Mouse (Mus musculus) heart, postnatal 0 days (tissue): ENCODE measurements around the gene Epor. TPM values are rescaled to one million over a fixed set of nuclear protein-coding genes. Genes with fewer than 3 reads are reported as not detected.

Experiments used
- ATAC-seq: fragments of 200-750 bp; cut with Nextera tagmentation; 2 replicates; pipeline ENCODE4 v1.8.0; 2017; ENCODE audit warnings: low read depth, moderate number of reproducible peaks, moderate library complexity; ENCODE audit not compliant: insufficient read depth
- DNase-seq: peaks from one replicate; pipeline ENCODE4 v3.0.0-alpha.2; 2016; ENCODE audit warnings: low spot score
- H3K27ac ChIP-seq: fragments of 300-500 bp; sonication (generic); 2 replicates; pipeline ENCODE4 v1.5.1; 2014; ENCODE audit warnings: low read depth, mild to moderate bottlenecking
- H3K27me3 ChIP-seq: fragments of 300-500 bp; sonication (generic); 2 replicates; pipeline ENCODE4 v1.6.1; 2014; ENCODE audit warnings: low read length, mixed read lengths; ENCODE audit not compliant: control insufficient read depth, insufficient read depth
- H3K36me3 ChIP-seq: fragments of 300-500 bp; sonication (generic); replicated peaks from 2 replicates; pipeline ENCODE4 v1.6.1; 2014; ENCODE audit warnings: low read length, mixed read lengths; ENCODE audit not compliant: control insufficient read depth, insufficient read depth
- H3K4me1 ChIP-seq: fragments of 300-500 bp; sonication (generic); 2 replicates; pipeline ENCODE4 v1.6.1; 2014; ENCODE audit warnings: antibody characterized with exemption; ENCODE audit not compliant: control insufficient read depth, insufficient read depth
- H3K4me2 ChIP-seq: fragments of 300-500 bp; sonication (generic); 2 replicates; pipeline ENCODE4 v1.6.1; 2014; ENCODE audit warnings: low read depth, mild to moderate bottlenecking, low read length, moderate library complexity
- H3K4me3 ChIP-seq: fragments of 300-500 bp; sonication (generic); 2 replicates; pipeline ENCODE4 v1.5.1; 2014; ENCODE audit warnings: low read depth, low read length
- H3K9ac ChIP-seq: fragments of 300-500 bp; sonication (generic); replicated peaks from 2 replicates; pipeline ENCODE4 v1.6.1; 2014; ENCODE audit warnings: low read depth, low read length, mixed read lengths
- H3K9me3 ChIP-seq: fragments of 300-500 bp; sonication (generic); replicated peaks from 2 replicates; pipeline ENCODE4 v1.6.1; 2016; ENCODE audit warnings: low read length; ENCODE audit not compliant: control insufficient read depth
- CTCF ChIP-seq: IDR thresholded peaks from 2 replicates; pipeline ENCODE4 v1.5.1; 2016; ENCODE audit warnings: antibody characterized with exemption, control low read depth, low read depth
- EP300 ChIP-seq: IDR thresholded peaks from 2 replicates; pipeline ENCODE4 v1.6.1; 2016; ENCODE audit warnings: antibody characterized with exemption, low read depth
- WGBS: fragments of 180-500 bp; shearing (Covaris S2); extraction: QIAGEN DNeasy Blood & Tissue Kit; methylation state at CpG from one replicate; pipeline ENCODE4 v1.1.7; 2014; 5-methylcytosine and 5-hydroxymethylcytosine counted together
- polyA plus RNA-seq: library from polyadenylated mRNA; unstranded; fragments of >200 nt; fragmentation: Nextera tagmentation; extraction: Ambion mirVana; gene quantifications from 2 replicates; pipeline ENCODE4 v1.2.1, GENCODE M21; 2015
- total RNA-seq: library from RNA; depleted of rRNA; stranded (reverse); fragments of >200 nt; gene quantifications from 2 replicates; pipeline ENCODE4 v1.2.3, GENCODE M21; 2014; ENCODE audit warnings: low replicate concordance

Epor gene
- total and polyA plus RNA-seq, 2 experiments from 2014 or later = 2.8 to 3.4 TPM

GRCm38 (mm10) chr9:21944267-21944666, 19.0 kb downstream of the Epor start:
- no peaks in the 10 kb centered on the region for H3K9me3 ChIP-seq
- WGBS = 11% methylated on average over 23 of the region's 23 CpGs
- H3K4me3 ChIP-seq = no peak overlapping the region
- H3K4me1 ChIP-seq = no peaks in the 10 kb centered on the region
- H3K27me3 ChIP-seq = peaks cover 12% of the 10 kb centered on the region; the same call in 1 of the 2 replicates
- no peak overlapping the region for H3K27ac ChIP-seq
- TF ChIP-seq CTCF = no peak
- no peak for TF ChIP-seq EP300
- no peaks in the 10 kb centered on the region for H3K36me3 ChIP-seq
- DNase-seq (no peak), ATAC-seq (no peak)
- H3K9ac ChIP-seq = no peak overlapping the region
- no peak overlapping the region for H3K4me2 ChIP-seq

GRCm38 (mm10) chr9:21943638-21944037, 19.7 kb downstream of the Epor start:
- no peak overlapping the region for H3K27ac ChIP-seq
- no peak overlapping the region for H3K4me3 ChIP-seq
- peaks cover 9% of the 10 kb centered on the region; the same call in 1 of the 2 replicates for H3K27me3 ChIP-seq
- no peak overlapping the region for H3K9ac ChIP-seq
- H3K4me1 ChIP-seq = no peaks in the 10 kb centered on the region
- no peaks in the 10 kb centered on the region for H3K36me3 ChIP-seq
- ATAC-seq (no peak), DNase-seq (no peak)
- H3K9me3 ChIP-seq = no peaks in the 10 kb centered on the region
- H3K4me2 ChIP-seq = no peak overlapping the region
- 39% methylated on average over 12 of the region's 12 CpGs for WGBS
- TF ChIP-seq EP300 = no peak
- TF ChIP-seq CTCF = no peak

- H3K4me3 ChIP-seq = no peak overlapping the region
- H3K27ac ChIP-seq = no peak overlapping the region
- H3K4me1 ChIP-seq = no peaks in the 10 kb centered on the region
- no peak overlapping the region for H3K9ac ChIP-seq
- no peak overlapping the region for H3K4me2 ChIP-seq
- no peaks in the 10 kb centered on the region for H3K9me3 ChIP-seq
- WGBS = 64% methylated on average over 8 of the region's 12 CpGs
- TF ChIP-seq CTCF (no peak), EP300 (no peak)
- no peak for ATAC-seq
- peaks cover 4% of the 10 kb centered on the region; the same call in 1 of the 2 replicates for H3K27me3 ChIP-seq
- DNase-seq = no peak
- H3K36me3 ChIP-seq = no peaks in the 10 kb centered on the region
Measured at GRCm38 (mm10) chr9:21943046-21943445, 20.3 kb downstream of the Epor start.

- DNase-seq (no peak), ATAC-seq (no peak)
- H3K9ac ChIP-seq = no peak overlapping the region
- H3K4me1 ChIP-seq = no peaks in the 10 kb centered on the region
- no peak overlapping the region for H3K27ac ChIP-seq
- no peaks in the 10 kb centered on the region for H3K27me3 ChIP-seq
- H3K4me2 ChIP-seq = no peak overlapping the region
- TF ChIP-seq CTCF = no peak
- TF ChIP-seq EP300 = no peak
- H3K9me3 ChIP-seq = no peaks in the 10 kb centered on the region
- no peak overlapping the region for H3K4me3 ChIP-seq
- H3K36me3 ChIP-seq = no peaks in the 10 kb centered on the region
- 85% methylated on average over 4 of the region's 4 CpGs for WGBS
Measured at GRCm38 (mm10) chr9:21938234-21938855, 25.0 kb downstream of the Epor start.

- H3K4me2 ChIP-seq = no peak overlapping the region
- DNase-seq = no peak
- 88% methylated on average over 4 of the region's 4 CpGs for WGBS
- no peak overlapping the region for H3K27ac ChIP-seq
- TF ChIP-seq CTCF (no peak), EP300 (no peak)
- no peaks in the 10 kb centered on the region for H3K27me3 ChIP-seq
- ATAC-seq = no peak
- H3K9ac ChIP-seq = no peak overlapping the region
- no peak overlapping the region for H3K4me3 ChIP-seq
- H3K4me1 ChIP-seq = no peaks in the 10 kb centered on the region
- H3K9me3 ChIP-seq = no peaks in the 10 kb centered on the region
- H3K36me3 ChIP-seq = no peaks in the 10 kb centered on the region
Measured at GRCm38 (mm10) chr9:21937711-21938175, 25.6 kb downstream of the Epor start.
